Mouse (Mus musculus): ENCODE data around the gene Ctsk.

Gene Ctsk

DNA sequence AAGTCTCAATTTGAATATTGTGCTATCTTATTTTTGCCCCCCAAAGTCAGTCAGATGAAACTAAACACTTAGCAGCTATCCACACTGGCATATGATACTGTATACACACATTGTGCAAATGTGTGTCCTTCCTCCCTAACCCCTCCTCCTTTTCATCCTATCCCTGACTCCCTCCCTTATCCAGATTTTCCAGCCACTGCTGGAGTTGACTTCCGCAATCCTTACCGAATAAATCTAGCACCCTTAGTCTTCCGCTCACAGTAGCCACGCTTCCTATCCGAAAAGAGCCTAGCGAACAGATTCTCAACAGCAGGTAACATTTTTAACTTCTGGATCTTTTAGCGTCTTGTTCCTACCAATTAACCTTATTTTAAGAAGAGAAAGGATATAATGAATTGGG, at the start of gene Ctsk:
Gene Ctsk (plus strand): TSS at position 233 of the 400 bp plus-strand sequence.
- TF ChIP-seq CTCF (conservative IDR thresholded peaks at IDR 0.05; ENCODE audit: low read length) (no peak), POU5F1 (IDR thresholded peaks at IDR 0.05; ENCODE audit: borderline replicate concordance, low read length) (no peak), NANOG (IDR thresholded peaks at IDR 0.05; ENCODE audit: borderline replicate concordance, low read length) (no peak)
- no peaks in the 10 kb centered on the region for H3K9me3 ChIP-seq (ENCODE audit: low read length)
- no peaks in the 10 kb centered on the region for H3K4me1 ChIP-seq (replicated peaks; ENCODE audit: low read depth, low read length)
- H3K4me3 ChIP-seq (replicated peaks; ENCODE audit: low read length), result no peak within 1 kb of the TSS
- H3K27me3 ChIP-seq (ENCODE audit: insufficient read depth, low read length), result no peaks in the 10 kb centered on the region
- H3K36me3 ChIP-seq (ENCODE audit: insufficient read depth, low read length), result peaks cover 27% of the 10 kb centered on the region

DNA sequence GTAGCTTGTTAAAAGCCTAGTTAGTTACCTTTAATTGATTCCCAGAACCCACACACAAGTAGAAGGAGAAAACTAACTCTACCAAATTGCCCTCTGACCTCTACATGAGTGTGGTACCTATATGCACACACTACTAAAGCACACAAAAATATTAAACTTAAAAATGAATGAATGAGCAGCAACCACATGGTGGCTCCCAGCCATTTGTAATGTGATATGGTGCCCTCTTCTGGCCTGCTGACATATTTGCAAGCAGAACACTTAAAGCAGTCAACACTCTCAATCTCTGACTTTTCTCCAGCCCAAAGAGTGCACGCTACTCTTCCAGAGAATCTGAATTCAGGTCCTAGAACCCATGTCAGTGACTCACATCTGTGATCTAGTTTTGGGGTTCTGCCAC, 48.6 kb upstream of the Ctsk start:
- Histone ChIP-seq H3K36me3 (ENCODE audit: insufficient read depth, low read length) (peaks cover 59% of the 10 kb centered on the region), H3K4me1 (replicated peaks; ENCODE audit: low read depth, low read length) (peaks cover 23% of the 10 kb centered on the region), H3K9me3 (ENCODE audit: low read length) (no peaks in the 10 kb centered on the region), H3K27me3 (ENCODE audit: insufficient read depth, low read length) (no peaks in the 10 kb centered on the region), H3K4me3 (replicated peaks; ENCODE audit: low read length) (no peak overlapping the region)
- no peak for TF ChIP-seq POU5F1 (IDR thresholded peaks at IDR 0.05; ENCODE audit: borderline replicate concordance, low read length)
- TF ChIP-seq CTCF (conservative IDR thresholded peaks at IDR 0.05; ENCODE audit: low read length), result peak; percentile 59

DNA sequence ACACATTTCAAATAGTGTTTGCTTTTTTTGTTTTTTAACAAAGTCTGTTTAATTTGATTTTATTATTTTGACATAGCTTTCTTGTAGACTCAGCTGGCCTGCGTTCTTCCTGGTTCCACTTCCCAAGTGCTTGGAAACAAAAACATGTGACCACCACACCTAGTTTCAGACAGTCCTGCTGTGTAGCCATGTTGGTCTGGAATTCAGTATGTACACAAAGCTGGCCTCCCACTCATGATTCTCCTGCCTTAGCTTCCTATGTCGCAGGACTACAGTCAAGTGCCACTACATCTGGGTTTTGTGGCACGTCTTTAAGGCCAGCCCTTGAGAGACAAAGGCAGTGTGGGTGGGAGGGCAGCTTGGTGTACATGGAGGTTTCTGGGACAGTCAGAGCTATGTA, 48.1 kb upstream of the Ctsk start:
- Histone ChIP-seq H3K4me3 (replicated peaks; ENCODE audit: low read length) (no peak overlapping the region), H3K4me1 (replicated peaks; ENCODE audit: low read depth, low read length) (peaks cover 19% of the 10 kb centered on the region), H3K36me3 (ENCODE audit: insufficient read depth, low read length) (peaks cover 59% of the 10 kb centered on the region), H3K27me3 (ENCODE audit: insufficient read depth, low read length) (no peaks in the 10 kb centered on the region), H3K9me3 (ENCODE audit: low read length) (no peaks in the 10 kb centered on the region)
- TF ChIP-seq NANOG (IDR thresholded peaks at IDR 0.05; ENCODE audit: borderline replicate concordance, low read length) (no peak), POU5F1 (IDR thresholded peaks at IDR 0.05; ENCODE audit: borderline replicate concordance, low read length) (no peak), CTCF (conservative IDR thresholded peaks at IDR 0.05; ENCODE audit: low read length) (no peak)

DNA sequence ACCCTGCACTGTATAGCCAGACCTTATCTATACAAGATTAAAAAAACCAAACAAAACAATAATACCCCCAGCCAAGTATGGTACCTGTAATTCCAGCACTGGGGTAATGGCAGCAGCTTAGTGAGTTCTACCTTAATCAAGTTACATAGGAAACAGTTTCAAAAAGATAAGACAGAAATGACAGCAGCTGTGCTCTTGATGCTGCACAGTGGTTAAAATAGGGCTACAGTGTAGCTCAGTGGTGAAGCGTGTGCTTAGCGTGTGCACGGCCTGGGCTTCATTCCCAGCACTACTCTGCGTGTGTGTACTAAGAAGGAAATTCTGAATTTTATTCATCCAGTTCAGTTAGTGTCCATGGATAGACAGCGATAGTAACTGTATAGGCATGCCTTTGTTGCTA, 42.7 kb upstream of the Ctsk start:
- H3K27me3 ChIP-seq (ENCODE audit: insufficient read depth, low read length), result no peaks in the 10 kb centered on the region
- TF ChIP-seq POU5F1 (IDR thresholded peaks at IDR 0.05; ENCODE audit: borderline replicate concordance, low read length) (no peak), CTCF (conservative IDR thresholded peaks at IDR 0.05; ENCODE audit: low read length) (no peak), NANOG (IDR thresholded peaks at IDR 0.05; ENCODE audit: borderline replicate concordance, low read length) (no peak)
- H3K4me3 ChIP-seq (replicated peaks; ENCODE audit: low read length), result no peak overlapping the region
- H3K36me3 ChIP-seq (ENCODE audit: insufficient read depth, low read length), result peaks cover 57% of the 10 kb centered on the region
- no peaks in the 10 kb centered on the region for H3K9me3 ChIP-seq (ENCODE audit: low read length)
- peaks cover 6% of the 10 kb centered on the region for H3K4me1 ChIP-seq (replicated peaks; ENCODE audit: low read depth, low read length)

DNA sequence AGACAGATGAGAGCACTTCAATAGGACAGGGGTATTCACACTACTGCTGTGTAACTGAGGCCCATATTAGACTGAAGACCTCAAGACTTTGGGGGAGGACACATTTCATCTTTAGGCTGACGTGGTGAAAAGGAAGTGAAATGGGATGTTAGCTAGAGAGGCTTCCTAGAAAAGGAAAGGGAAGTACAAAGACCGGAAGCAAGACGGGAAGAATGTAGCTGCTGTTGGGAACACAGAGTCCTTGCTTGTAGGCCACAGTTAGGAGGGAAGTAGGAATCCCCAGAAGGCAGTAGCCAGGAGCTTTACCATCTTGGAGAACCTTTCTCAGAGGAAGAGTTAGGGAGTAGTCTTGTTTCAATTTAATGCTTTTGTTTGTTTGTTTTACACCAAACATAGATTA, 41.3 kb upstream of the Ctsk start:
- no peaks in the 10 kb centered on the region for H3K4me1 ChIP-seq (replicated peaks; ENCODE audit: low read depth, low read length)
- H3K4me3 ChIP-seq (replicated peaks; ENCODE audit: low read length), result no peak overlapping the region
- no peaks in the 10 kb centered on the region for H3K9me3 ChIP-seq (ENCODE audit: low read length)
- peaks cover 48% of the 10 kb centered on the region for H3K36me3 ChIP-seq (ENCODE audit: insufficient read depth, low read length)
- H3K27me3 ChIP-seq (ENCODE audit: insufficient read depth, low read length), result no peaks in the 10 kb centered on the region
- TF ChIP-seq NANOG (IDR thresholded peaks at IDR 0.05; ENCODE audit: borderline replicate concordance, low read length), result no peak
- no peak for TF ChIP-seq POU5F1 (IDR thresholded peaks at IDR 0.05; ENCODE audit: borderline replicate concordance, low read length)
- TF ChIP-seq CTCF (conservative IDR thresholded peaks at IDR 0.05; ENCODE audit: low read length), result no peak

DNA sequence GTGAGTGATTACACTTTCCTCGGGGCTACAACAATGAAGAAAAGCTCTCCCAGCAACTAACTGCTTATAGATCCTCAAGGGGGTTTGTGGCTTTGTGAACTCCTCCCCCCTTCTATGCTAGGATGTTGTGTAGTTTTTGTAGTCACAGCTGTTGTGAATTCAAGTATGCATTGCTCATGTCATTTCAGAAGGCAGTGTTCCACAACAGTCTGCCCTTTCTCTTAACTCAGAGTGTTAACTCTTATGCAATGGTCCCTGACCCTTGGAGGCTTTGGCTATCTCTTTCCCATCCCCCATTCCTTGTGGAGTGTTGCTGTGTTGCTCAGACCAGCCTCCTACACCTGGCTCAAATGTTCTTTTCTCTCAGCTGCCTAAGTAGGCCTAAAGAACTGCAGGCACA, 39.7 kb upstream of the Ctsk start:
- TF ChIP-seq POU5F1 (IDR thresholded peaks at IDR 0.05; ENCODE audit: borderline replicate concordance, low read length), result no peak
- TF ChIP-seq CTCF (conservative IDR thresholded peaks at IDR 0.05; ENCODE audit: low read length), result no peak
- TF ChIP-seq NANOG (IDR thresholded peaks at IDR 0.05; ENCODE audit: borderline replicate concordance, low read length), result no peak
- Histone ChIP-seq H3K27me3 (ENCODE audit: insufficient read depth, low read length) (no peaks in the 10 kb centered on the region), H3K4me1 (replicated peaks; ENCODE audit: low read depth, low read length) (no peaks in the 10 kb centered on the region), H3K36me3 (ENCODE audit: insufficient read depth, low read length) (peaks cover 35% of the 10 kb centered on the region), H3K9me3 (ENCODE audit: low read length) (no peaks in the 10 kb centered on the region), H3K4me3 (replicated peaks; ENCODE audit: low read length) (no peak overlapping the region)

DNA sequence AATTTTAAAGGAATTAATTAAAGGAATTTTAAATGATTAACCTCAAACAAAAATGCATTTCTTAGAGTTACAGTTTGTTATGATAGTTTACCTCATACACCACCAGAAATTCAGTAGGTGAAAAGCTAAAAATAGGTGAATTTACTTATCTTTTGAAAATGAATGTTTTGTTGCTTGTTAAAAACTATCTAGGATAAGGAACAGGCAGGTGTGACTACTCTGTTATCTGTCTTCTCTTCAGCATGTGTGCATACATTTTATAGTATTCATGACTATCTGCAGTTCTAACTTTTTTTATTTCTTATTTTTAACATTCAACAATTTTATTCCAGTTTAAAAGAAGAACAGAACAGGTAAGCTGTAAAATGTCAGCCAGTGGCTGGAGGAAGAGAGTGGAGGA, 35.2 kb upstream of the Ctsk start:
- TF ChIP-seq CTCF (conservative IDR thresholded peaks at IDR 0.05; ENCODE audit: low read length) (no peak), NANOG (IDR thresholded peaks at IDR 0.05; ENCODE audit: borderline replicate concordance, low read length) (no peak), POU5F1 (IDR thresholded peaks at IDR 0.05; ENCODE audit: borderline replicate concordance, low read length) (no peak)
- Histone ChIP-seq H3K4me3 (replicated peaks; ENCODE audit: low read length) (no peak overlapping the region), H3K9me3 (ENCODE audit: low read length) (no peaks in the 10 kb centered on the region), H3K27me3 (ENCODE audit: insufficient read depth, low read length) (no peaks in the 10 kb centered on the region), H3K36me3 (ENCODE audit: insufficient read depth, low read length) (peaks cover 52% of the 10 kb centered on the region), H3K4me1 (replicated peaks; ENCODE audit: low read depth, low read length) (no peaks in the 10 kb centered on the region)

DNA sequence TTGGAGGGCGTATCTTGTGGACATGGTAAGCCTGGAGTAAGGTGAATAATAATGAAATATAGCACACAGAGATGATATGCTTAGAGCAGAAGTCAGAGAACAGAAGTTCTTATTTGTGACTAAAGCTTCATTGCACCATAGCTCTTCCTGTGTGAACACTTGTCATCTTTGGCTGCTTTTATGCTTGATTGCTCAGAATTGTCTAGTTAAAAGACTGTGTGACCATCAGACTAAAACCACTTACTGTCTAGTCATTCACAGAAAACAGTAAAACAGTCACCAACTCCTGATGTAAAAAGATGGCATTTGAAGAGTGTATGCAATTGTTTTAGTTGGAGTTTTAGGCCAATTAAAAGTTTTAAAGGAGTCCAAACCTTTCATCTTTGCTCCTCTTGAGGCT, 20.1 kb upstream of the Ctsk start:
- no peak overlapping the region for H3K4me3 ChIP-seq (replicated peaks; ENCODE audit: low read length)
- peaks cover 89% of the 10 kb centered on the region for H3K36me3 ChIP-seq (ENCODE audit: insufficient read depth, low read length)
- H3K9me3 ChIP-seq (ENCODE audit: low read length), result no peaks in the 10 kb centered on the region
- no peaks in the 10 kb centered on the region for H3K4me1 ChIP-seq (replicated peaks; ENCODE audit: low read depth, low read length)
- no peaks in the 10 kb centered on the region for H3K27me3 ChIP-seq (ENCODE audit: insufficient read depth, low read length)
- no peak for TF ChIP-seq CTCF (conservative IDR thresholded peaks at IDR 0.05; ENCODE audit: low read length)
- TF ChIP-seq POU5F1 (IDR thresholded peaks at IDR 0.05; ENCODE audit: borderline replicate concordance, low read length), result no peak
- no peak for TF ChIP-seq NANOG (IDR thresholded peaks at IDR 0.05; ENCODE audit: borderline replicate concordance, low read length)

DNA sequence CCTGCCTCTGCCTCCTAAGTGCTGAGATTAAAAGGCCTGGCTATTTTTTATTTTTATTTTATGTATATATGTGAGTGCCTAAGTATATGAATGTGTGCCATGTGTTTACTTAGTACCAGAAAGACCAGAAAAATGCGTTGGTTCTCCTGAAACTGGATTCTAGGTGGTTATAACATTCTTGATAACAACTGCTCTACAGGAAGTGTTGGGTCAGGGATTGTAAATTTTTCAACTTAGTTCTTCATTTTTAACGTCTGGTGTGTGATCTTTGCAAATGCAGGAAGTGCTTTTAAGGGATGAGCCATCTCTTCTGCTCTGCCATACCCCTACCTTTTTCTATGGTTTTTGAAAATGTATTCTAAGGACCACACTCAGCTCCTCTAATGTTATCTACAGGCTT, 12.6 kb upstream of the Ctsk start:
- Histone ChIP-seq H3K27me3 (ENCODE audit: insufficient read depth, low read length) (no peaks in the 10 kb centered on the region), H3K4me3 (replicated peaks; ENCODE audit: low read length) (no peak overlapping the region), H3K36me3 (ENCODE audit: insufficient read depth, low read length) (peaks cover 83% of the 10 kb centered on the region), H3K4me1 (replicated peaks; ENCODE audit: low read depth, low read length) (no peaks in the 10 kb centered on the region), H3K9me3 (ENCODE audit: low read length) (no peaks in the 10 kb centered on the region)
- TF ChIP-seq POU5F1 (IDR thresholded peaks at IDR 0.05; ENCODE audit: borderline replicate concordance, low read length) (no peak), NANOG (IDR thresholded peaks at IDR 0.05; ENCODE audit: borderline replicate concordance, low read length) (no peak), CTCF (conservative IDR thresholded peaks at IDR 0.05; ENCODE audit: low read length) (no peak)
